8 mouse cellular contexts compared by ENCODE assay signal in the genomic region with DNA sequence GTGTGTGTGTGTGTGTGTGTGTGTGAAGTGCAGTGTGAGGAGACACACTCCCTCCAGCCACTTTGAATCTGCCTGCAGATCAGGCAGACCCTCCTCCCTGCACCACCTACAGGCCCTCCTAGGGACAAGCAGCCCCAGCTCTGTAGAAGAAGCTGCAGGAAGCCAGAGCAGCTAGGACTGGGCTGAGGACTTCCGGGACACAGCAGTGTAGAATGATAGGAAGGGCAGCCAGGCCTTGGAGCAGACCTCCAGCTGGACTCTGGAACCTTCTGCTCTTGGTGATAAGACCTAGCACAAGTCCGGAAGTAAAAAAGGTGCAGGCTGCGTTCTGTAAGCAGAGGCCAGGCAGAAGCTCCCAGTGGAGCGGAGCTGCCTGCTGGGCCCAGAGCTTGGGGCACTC.
A peak's percentile ranks its signal among the peaks of the same experiment; 100 is the strongest.
DNase-seq lines count a peak whose midpoint lies in the region; ATAC-seq and TF ChIP-seq lines count a peak whose summit lies in the region.

No protein-coding gene starts in this region.

- DNase-seq in adrenal gland, adult 2 months = peak; percentile 19
- DNase-seq in adrenal gland, adult 18-20 months (ENCODE audit: low spot score in 2 of 2) = no peak
- peak; percentile 78 for DNase-seq in G1E (ENCODE audit: low spot score)
- peak; percentile 21 for DNase-seq in kidney, postnatal 10 days
- no peak for DNase-seq in midbrain, postnatal 0 days (ENCODE audit: low spot score)
- no peak for DNase-seq in urinary bladder, postnatal 14 days (ENCODE audit: low spot score)

- no peaks in the 10 kb centered on the region; the same call in 1 of the 2 replicates for H3K27me3 ChIP-seq in G1E (ENCODE audit: insufficient read depth, low read length)
- no peaks in the 10 kb centered on the region for H3K27me3 ChIP-seq in midbrain, postnatal 0 days (ENCODE audit: insufficient read depth, low read length)

- WGBS in midbrain, postnatal 0 days = 63% methylated on average over 4 of the region's 4 CpGs

- no peak overlapping the region for H3K4me2 ChIP-seq in midbrain, postnatal 0 days (ENCODE audit: low read depth, low read length, poor library complexity, severe bottlenecking)

- ATAC-seq in G1E (ENCODE audit: extremely low read depth, insufficient number of reproducible peaks, low FRiP score, poor library complexity, severe bottlenecking) = peak; percentile 92
- peak; percentile 77 for ATAC-seq in granulocyte monocyte progenitor cell, adult 5-6 weeks (replicated peaks; ENCODE audit: poor library complexity, severe bottlenecking)
- peak; percentile 53; the same call in 1 of the 2 replicates for ATAC-seq in midbrain, postnatal 0 days (ENCODE audit: low FRiP score)
- no peak for ATAC-seq in monocyte, adult 5-6 weeks (replicated peaks; ENCODE audit: insufficient number of reproducible peaks, low FRiP score, low TSS enrichment, poor library complexity, severe bottlenecking)

- peaks cover 74% of the 10 kb centered on the region for H3K4me1 ChIP-seq in G1E (ENCODE audit: insufficient read depth, low read depth, low read length)
- no peaks in the 10 kb centered on the region for H3K4me1 ChIP-seq in midbrain, postnatal 0 days (ENCODE audit: insufficient read depth, low read length)

- TF ChIP-seq CTCF in G1E (IDR thresholded peaks at IDR 0.05; ENCODE audit: low read depth, low read length) = no peak
- peak; percentile 51; the same call in 1 of the 2 replicates for TF ChIP-seq CTCF in midbrain, postnatal 0 days (IDR thresholded peaks at IDR 0.05)

- peak overlapping the region; percentile 63; the same call in 1 of the 2 replicates for H3K4me3 ChIP-seq in G1E (ENCODE audit: low read depth, low read length)
- H3K4me3 ChIP-seq in midbrain, postnatal 0 days (ENCODE audit: low read depth, low read length) = no peak overlapping the region

- H3K9ac ChIP-seq in midbrain, postnatal 0 days (replicated peaks; ENCODE audit: low read length, poor library complexity, severe bottlenecking) = no peak overlapping the region

- no peak overlapping the region for H3K27ac ChIP-seq in midbrain, postnatal 0 days (ENCODE audit: low read depth, low read length)

- no peaks in the 10 kb centered on the region for H3K9me3 ChIP-seq in G1E (replicated peaks)
- no peaks in the 10 kb centered on the region for H3K9me3 ChIP-seq in midbrain, postnatal 0 days (ENCODE audit: low read length)

- no peaks in the 10 kb centered on the region for H3K36me3 ChIP-seq in G1E (replicated peaks)
- no peaks in the 10 kb centered on the region for H3K36me3 ChIP-seq in midbrain, postnatal 0 days (ENCODE audit: insufficient read depth, low read length)

Comparison
In these comparisons a context has a peak if more than half of its experiments do, and no peak if none do; other contexts are left out.
1. DNase-seq: peak in adrenal gland, adult 2 months (single experiment), G1E (single experiment) and kidney, postnatal 10 days (single experiment); none in adrenal gland, adult 18-20 months (0 of 2), midbrain, postnatal 0 days (single experiment) and urinary bladder, postnatal 14 days (single experiment).